Mouse (Mus musculus) hindlimb bud, embryonic 11.5 days (tissue): ENCODE results near the gene Rpl39l.
"Not testable (repeated sequence)": the region's sequence is repeated elsewhere in the genome, so short reads cannot be mapped to it uniquely, and the experiment has no call there.

Experiments used
- DNase-seq: peaks from one replicate; pipeline ENCODE4 v3.0.0-alpha.2; 2012; ENCODE audit warnings: low read depth, low spot score; ENCODE audit errors: extremely low spot score

Gene Rpl39l

DNA sequence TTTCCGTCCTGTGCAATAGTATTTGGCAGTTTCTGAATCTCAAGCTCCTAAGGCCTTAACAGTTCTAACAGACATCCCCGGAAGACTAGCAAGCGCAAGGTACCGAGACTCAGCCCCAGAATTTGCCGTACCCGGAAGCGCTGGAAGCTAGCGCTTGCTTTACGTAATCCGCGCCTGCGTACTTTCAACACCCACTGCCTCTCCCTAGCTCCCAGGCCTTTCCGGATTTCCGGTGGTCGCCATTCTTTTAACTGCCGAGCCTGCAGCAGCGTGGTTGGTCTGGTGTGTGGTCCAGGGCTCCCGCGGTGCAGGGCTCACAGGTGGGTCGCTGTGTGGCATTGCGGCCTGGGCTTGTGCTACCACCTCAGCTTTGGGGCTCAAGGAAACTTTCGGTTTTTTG, at the start of gene Rpl39l:
Gene Rpl39l (plus strand): TSS at position 222 of the 400 bp plus-strand sequence.
- no peak for DNase-seq

DNA sequence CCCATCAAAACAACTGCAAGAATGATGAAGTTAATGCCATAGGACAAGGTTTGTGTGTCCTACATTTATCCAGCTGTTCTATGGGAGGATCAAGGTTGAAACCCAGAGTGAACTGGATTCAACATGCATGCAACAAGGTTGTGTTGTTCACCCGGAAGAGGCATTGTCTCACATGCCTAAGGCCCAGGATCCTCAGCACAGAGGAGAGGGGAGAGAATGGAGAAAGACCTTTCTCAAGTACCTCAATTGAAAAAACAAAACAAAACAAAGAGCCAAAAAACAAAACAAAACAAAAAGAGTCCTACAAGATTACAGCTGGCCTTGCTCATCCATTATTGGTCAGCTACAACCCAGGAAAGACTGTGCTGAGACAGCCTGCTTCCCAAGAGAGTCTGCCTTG, 42.4 kb upstream of the Rpl39l start:
- DNase-seq, result no peak

DNA sequence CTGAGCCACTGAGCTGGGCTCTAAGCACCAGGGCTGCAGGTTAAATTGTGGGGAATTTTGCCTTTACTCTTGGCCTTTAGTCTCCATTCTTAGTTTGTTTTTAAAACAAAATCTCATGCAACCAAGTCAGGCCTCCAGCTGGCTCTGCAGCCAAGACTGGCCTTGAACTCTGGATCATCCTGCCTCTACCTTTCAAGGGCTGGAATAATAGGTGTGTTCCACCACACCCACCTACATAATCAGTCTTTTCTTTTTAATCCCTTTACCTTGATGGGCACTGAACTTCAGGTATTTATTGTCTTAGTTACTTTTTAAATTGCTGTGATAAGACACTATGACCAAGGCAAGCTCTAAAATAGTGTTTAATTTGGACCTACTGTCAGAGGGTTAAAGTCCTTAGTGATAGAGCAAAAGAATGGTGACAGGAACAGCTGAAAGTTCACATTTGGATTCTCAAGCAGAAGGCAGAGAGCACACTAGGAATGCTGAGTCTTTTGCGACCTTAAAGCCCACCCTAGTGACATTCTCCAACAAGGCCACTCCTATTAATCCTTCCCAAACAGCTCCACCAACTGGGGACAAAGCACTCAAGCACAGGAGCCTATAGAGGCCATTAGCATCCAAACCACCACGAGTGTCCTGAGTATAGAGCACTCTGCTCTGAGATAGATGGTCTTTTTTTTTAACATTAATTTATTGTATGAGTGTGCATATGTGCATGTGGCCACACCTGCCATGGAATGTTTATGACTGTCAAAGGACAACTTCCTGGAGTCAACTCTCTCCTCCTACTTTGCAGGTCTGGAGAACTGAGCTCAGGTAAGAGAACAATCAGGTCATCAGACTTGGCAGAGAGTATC, 40.7 kb upstream of the Rpl39l start:
- no peak for DNase-seq

DNA sequence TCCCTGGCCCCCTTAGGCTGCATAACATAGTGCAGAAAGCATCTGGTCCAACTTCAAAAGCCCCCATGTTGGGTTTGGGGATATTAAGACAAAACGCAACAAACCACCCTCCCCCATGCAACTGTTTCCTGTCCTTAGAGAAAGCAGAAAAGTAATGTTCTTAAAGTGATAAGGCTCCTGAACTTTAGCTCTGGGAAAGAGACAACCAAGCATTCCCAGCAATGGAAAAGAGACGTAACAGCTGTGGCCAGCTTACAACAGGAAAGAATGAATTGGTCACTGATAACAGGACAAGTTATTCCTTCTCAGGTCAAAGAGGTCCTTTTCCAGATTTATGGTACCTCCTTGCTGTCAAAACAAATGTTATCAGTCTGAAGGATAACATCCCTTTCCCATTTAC, 26.9 kb upstream of the Rpl39l start:
- DNase-seq, result no peak

DNA sequence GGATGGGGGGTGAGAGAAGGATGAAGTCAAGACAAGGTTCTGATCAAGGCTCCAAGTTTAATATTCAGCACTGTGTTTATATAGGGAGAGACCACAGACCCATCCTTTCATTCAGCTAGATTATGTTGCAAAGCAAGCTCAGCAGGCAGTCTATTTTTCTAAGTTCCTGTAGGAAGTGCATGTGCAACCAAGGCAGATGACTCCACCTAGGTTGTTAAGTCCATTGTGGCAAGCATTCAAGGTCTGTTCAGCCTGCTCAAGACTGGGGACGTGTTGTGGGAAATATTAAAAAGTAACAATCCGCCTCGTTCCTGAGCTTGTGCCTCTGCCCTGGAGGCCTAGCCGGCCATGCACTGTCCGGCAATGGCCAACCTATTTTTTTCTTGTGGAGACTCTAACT, 22.6 kb upstream of the Rpl39l start:
- no peak for DNase-seq

DNA sequence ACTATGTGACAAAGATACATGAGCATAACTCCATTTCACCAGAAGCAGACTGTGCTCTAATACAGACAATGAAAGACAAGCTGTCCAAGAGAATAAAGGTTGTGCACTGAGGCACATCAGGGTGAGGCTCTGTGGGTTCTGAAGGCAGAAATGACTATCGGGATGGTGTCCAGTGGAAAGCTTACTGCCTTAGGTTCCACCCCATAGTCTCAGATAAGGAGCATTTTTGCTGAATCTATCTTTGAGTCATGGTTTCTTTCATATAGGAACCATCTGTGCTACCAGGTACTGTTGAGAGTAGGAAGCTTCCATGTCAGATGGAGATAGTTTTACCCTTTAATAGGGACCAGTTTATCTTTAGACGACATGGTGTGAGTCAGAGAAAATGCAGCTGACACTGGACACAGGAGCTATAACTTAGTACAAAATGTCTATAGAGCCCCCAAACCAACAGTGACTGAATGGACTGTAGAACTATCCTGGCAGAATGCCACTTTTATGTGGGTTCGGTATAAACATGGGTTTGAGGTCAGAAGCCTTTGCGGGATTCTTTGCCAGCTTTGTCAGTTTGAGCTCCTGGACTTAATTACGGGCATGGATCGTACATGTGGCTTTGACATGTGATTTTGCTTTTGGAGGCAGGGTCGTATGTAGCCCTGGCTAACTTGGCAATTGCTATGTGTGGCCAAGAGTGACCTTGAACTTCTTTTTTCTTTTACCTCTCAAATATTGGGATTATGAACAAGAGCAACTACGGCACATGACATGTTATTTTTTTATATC, 712 bp upstream of the Rpl39l start:
- DNase-seq, result no peak

DNA sequence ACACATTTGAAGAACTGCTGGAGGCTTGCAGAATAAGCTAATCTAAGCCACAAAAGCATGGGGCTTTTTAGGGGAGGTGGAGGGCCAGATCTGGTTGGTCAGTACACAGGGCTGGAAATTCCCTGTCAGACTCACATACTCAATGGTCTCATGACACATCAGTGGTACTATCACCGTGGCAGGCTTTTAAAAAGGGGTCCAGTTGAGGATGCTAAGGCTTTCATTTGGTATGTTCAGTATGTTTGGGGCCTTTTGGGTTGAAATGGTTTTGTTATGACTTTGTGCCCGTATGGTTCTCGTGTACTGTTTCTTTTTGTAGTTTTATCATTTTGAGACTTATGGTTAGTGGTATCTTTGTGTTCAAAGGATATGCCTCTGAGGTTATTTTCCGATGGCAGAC, 1.2 kb downstream of the Rpl39l start:
- DNase-seq, result no peak

DNA sequence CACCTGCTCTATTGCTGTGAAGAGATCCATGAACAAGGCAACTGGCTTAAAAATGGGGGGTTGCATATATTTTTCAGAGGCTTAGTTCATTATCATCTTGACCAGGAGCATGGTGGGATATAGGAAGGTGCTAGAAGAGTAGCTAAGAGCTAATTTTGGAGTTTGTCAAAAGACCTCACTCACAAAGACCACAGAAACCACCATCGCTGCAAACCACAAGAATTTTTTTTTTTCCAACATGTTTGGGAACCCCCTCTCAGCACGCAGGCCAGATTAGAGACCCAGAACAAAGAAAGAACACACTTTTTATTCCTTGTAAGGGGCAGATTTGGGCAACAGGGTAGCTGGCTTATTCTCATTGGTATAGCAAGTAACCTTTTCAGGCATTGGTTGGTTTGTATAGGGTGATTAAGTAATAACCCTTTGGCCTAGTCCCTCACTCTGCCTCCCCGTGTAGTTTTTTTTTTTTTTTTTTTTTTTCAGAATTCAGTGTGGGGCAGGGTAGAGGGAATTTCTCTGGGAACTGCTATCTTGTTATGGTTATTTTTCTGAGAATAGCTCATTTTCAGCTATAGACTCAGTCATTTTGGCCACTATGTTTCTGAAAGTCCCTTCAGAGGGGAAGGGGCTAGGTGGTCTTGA, 2.3 kb downstream of the Rpl39l start:
- DNase-seq, result no peak

DNA sequence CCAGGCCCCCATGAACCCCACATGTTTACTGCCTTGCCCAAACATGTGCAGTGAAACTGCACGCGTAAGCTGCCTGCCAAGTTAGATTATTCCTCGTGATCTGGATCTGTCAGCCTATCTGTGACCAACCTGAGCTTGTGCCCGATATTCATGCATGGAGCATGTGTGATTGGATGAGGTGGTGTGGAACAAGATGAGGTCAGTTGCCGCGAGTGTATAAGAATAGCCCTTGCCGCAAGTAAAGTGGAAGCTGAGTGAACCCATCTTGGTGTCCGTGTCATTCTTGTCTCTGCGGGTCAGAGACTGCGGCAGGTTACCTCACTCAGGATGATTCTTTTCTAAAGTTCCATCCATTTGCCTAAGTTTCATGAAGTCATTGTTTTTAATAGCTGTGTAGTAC, 17.4 kb downstream of the Rpl39l start:
- not testable (repeated sequence) for DNase-seq

DNA sequence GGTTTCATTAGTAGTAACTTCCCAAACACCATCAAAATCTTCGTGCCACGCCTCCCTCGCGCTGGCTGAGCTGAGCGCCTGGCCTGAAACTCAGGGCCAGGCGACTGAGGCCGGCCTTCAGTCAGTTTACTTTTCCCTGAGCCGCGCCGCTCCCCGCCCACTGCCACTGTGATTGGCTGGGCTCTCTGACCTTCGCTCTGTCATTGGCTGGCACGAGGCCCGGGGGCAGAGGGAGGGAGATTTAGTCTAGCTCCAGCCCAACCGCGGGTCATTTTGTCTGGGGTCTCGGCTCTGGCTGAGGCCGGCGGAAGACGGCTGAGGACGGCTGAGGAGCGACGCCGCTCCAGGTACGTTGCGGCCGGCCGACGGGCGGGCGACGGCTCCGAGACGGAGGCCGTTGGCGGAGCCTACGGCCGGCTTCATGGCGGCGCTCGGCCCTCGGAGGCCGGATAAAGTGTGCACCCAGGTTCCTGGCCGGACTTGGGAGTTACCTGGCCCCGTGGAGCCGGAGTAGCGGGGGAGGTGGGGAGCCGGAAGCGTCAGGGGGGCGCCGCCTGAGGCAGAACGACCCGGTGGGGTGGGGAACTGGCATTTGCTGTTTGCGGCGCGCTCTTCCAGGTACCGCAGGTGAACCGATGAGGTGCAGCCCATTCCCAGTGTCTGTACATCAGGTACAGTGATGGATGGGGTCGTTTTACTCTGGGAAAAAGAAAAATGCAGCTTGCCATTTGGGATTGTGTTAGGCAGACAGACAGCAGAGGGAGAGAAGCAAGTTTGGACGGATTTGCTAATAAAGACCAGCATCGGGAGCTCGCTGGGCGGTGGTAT, 22.9 kb downstream of the Rpl39l start, which contains the start of gene Atf7ip2:
Gene Atf7ip2 (plus strand): TSS at position 34 of the 828 bp plus-strand sequence.
- peak; percentile 47 for DNase-seq

DNA sequence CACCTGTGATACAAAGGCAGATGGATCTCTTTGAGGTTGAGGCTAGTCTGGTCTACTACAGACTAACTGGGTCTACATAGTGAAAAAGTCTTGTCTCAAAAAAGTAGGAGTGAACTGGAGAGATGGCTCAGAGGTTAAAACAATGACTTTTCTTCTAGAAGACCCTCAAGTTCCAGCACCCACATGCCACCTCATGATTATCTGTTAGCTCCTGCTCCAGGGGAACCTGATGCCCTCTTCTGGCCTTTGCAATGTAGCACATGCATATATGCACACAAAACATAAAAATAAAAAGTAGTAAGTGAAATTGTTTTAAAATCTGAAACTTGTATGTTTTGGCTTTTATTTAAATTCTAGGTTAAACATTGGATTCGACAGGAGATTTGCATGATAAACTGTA, 38.8 kb downstream of the Rpl39l start:
- DNase-seq, result no peak

DNA sequence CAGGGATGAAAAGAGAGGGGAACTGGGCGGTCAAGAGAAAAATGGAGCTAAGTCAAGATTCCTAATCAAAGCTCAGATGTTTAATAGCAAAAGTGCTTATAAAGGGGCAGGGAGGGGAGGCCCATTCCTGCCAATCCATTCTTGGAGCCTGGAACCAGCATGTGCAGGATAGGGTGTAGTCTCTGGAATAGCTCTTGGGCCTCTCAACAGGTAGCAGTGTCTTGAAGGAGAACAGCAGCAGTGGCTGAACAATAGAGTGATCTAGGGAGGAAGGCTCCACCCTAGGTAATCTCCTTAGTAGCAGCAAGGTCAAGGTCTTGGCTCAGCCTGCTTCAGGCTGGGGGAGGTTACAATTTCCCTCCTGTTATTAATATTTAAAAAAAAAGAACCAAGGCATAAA, 46.3 kb downstream of the Rpl39l start:
- DNase-seq, result not testable (repeated sequence)

DNA sequence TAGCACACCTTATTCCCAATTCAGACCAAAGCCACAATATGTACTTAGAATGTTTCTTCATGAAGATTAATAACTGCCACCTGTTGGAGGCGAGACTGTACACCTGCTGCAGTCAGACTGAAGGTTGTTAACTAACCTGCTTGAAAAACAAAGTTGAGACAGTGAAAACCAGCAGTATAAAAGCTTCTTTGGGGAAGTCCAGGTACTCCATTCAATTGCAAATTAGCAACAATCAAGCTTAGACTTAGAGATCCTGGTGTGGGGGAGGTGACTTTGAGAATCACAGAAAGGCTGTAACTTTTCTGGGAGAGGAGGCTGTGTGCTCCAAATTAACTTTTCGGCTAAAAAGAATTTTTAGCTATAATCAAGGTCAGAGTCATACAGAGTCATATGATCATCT, 47.0 kb downstream of the Rpl39l start:
- DNase-seq, result not testable (repeated sequence)
